Mouse (Mus musculus) kidney, postnatal 0 days (tissue): Measurements from ENCODE around the gene Arfgef2. TPM values are rescaled to one million over a fixed set of nuclear protein-coding genes. Genes with fewer than 3 reads are reported as not detected.

ENCODE experiments used
- ATAC-seq: fragments of 200-750 bp; cut with Nextera tagmentation; replicated peaks from 2 replicates; pipeline ENCODE4 v1.8.0; 2017; ENCODE audit warnings: low read depth, moderate number of reproducible peaks, moderate TSS enrichment, moderate library complexity; ENCODE audit not compliant: low FRiP score
- DNase-seq: peaks from one replicate; pipeline ENCODE4 v3.0.0-alpha.2; 2016; ENCODE audit warnings: low spot score
- H3K27ac ChIP-seq: fragments of 300-500 bp; sonication (generic); 2 replicates; pipeline ENCODE4 v1.5.1; 2014; ENCODE audit warnings: mild to moderate bottlenecking
- H3K27me3 ChIP-seq: fragments of 300-500 bp; sonication (generic); 2 replicates; pipeline ENCODE4 v1.6.1; 2014; ENCODE audit warnings: low read length, mixed read lengths; ENCODE audit not compliant: insufficient read depth
- H3K36me3 ChIP-seq: fragments of 300-500 bp; sonication (generic); 2 replicates; pipeline ENCODE4 v1.6.1; 2014; ENCODE audit warnings: low read length, mixed read lengths; ENCODE audit not compliant: insufficient read depth
- H3K4me1 ChIP-seq: fragments of 300-500 bp; sonication (generic); replicated peaks from 2 replicates; pipeline ENCODE4 v1.6.1; 2014; ENCODE audit warnings: antibody characterized with exemption, low read length, mixed read lengths; ENCODE audit not compliant: insufficient read depth
- H3K4me2 ChIP-seq: fragments of 300-500 bp; sonication (generic); 2 replicates; pipeline ENCODE4 v1.6.1; 2014; ENCODE audit warnings: mild to moderate bottlenecking, low read length, moderate library complexity, mixed read lengths
- H3K4me3 ChIP-seq: fragments of 300-500 bp; sonication (generic); replicated peaks from 2 replicates; pipeline ENCODE4 v1.5.1; 2014; ENCODE audit warnings: low read depth, low read length
- H3K9ac ChIP-seq: fragments of 300-500 bp; sonication (generic); 2 replicates; pipeline ENCODE4 v1.6.1; 2014; ENCODE audit warnings: low read depth, low read length
- H3K9me3 ChIP-seq: fragments of 300-500 bp; sonication (generic); replicated peaks from 2 replicates; pipeline ENCODE4 v1.6.1; 2016; ENCODE audit warnings: low read length, inconsistent platforms, mixed read lengths
- CTCF ChIP-seq: IDR thresholded peaks from 2 replicates; pipeline ENCODE4 v1.5.1; 2016; ENCODE audit warnings: antibody characterized with exemption, low read depth, mild to moderate bottlenecking, moderate library complexity
- WGBS: fragments of 180-500 bp; shearing (Covaris S2); extraction: QIAGEN DNeasy Blood & Tissue Kit; methylation state at CpG from one replicate; pipeline ENCODE4 v1.1.7; 2014; 5-methylcytosine and 5-hydroxymethylcytosine counted together
- polyA plus RNA-seq: library from polyadenylated mRNA; unstranded; fragments of >200 nt; fragmentation: Nextera tagmentation; extraction: Ambion mirVana; gene quantifications from 2 replicates; pipeline ENCODE4 v1.2.1, GENCODE M21; 2015

Gene Arfgef2
- polyA plus RNA-seq, 1 experiment from 2014 or later = 4.3 TPM

GRCm38 (mm10) chr2:166910536-166910935, 105.1 kb downstream of the Arfgef2 start:
- no peak overlapping the region for H3K4me3 ChIP-seq
- no peak for TF ChIP-seq CTCF

GRCm38 (mm10) chr2:166923971-166924370, 118.6 kb downstream of the Arfgef2 start:
- H3K27me3 ChIP-seq = no peaks in the 10 kb centered on the region
- H3K9ac ChIP-seq = no peak overlapping the region
- H3K9me3 ChIP-seq = no peaks in the 10 kb centered on the region
- no peak overlapping the region for H3K4me2 ChIP-seq
- no peak for TF ChIP-seq CTCF
- no peak overlapping the region for H3K27ac ChIP-seq
- DNase-seq (no peak), ATAC-seq (no peak)
- no peak overlapping the region for H3K4me3 ChIP-seq
- no peaks in the 10 kb centered on the region for H3K4me1 ChIP-seq
- 93% methylated on average over 2 of the region's 2 CpGs for WGBS
- H3K36me3 ChIP-seq = peaks cover 57% of the 10 kb centered on the region

More at GRCm38 (mm10) chr2:166910536-166910935, 105.1 kb downstream of the Arfgef2 start:
- Histone ChIP-seq H3K27me3 (no peaks in the 10 kb centered on the region), H3K9ac (no peak overlapping the region), H3K4me1 (peaks cover 10% of the 10 kb centered on the region; the same call in 1 of the 2 replicates), H3K36me3 (0 out of 2 replicates have a peak, but pooled peaks cover 4% of the 10 kb centered on the region), H3K4me2 (no peak overlapping the region), H3K27ac (no peak overlapping the region), H3K9me3 (no peaks in the 10 kb centered on the region)
- DNase-seq (no peak), ATAC-seq (no peak)
- 76% methylated on average over 8 of the region's 8 CpGs for WGBS

- no peak for TF ChIP-seq CTCF
- Histone ChIP-seq H3K36me3 (peaks cover 67% of the 10 kb centered on the region), H3K4me2 (no peak overlapping the region), H3K9me3 (no peaks in the 10 kb centered on the region), H3K27ac (no peak overlapping the region), H3K27me3 (no peaks in the 10 kb centered on the region), H3K4me3 (no peak overlapping the region), H3K9ac (no peak overlapping the region), H3K4me1 (no peaks in the 10 kb centered on the region)
- DNase-seq (no peak), ATAC-seq (no peak)
- WGBS = 93% methylated on average over 6 of the region's 6 CpGs
Observed at GRCm38 (mm10) chr2:166933943-166934342, 128.6 kb downstream of the Arfgef2 start.

GRCm38 (mm10) chr2:166934416-166934815, 129.0 kb downstream of the Arfgef2 start:
- TF ChIP-seq CTCF = no peak
- H3K4me3 ChIP-seq = no peak overlapping the region
- ATAC-seq (no peak), DNase-seq (no peak)
- H3K27ac ChIP-seq = no peak overlapping the region
- peaks cover 63% of the 10 kb centered on the region for H3K36me3 ChIP-seq
- no peak overlapping the region for H3K9ac ChIP-seq
- H3K4me1 ChIP-seq = no peaks in the 10 kb centered on the region
- WGBS = 89% methylated on average over 5 of the region's 5 CpGs
- H3K9me3 ChIP-seq = no peaks in the 10 kb centered on the region
- H3K4me2 ChIP-seq = no peak overlapping the region
- H3K27me3 ChIP-seq = no peaks in the 10 kb centered on the region

GRCm38 (mm10) chr2:166935582-166935981, 130.2 kb downstream of the Arfgef2 start:
- no peak overlapping the region for H3K4me3 ChIP-seq
- DNase-seq (no peak), ATAC-seq (no peak)
- H3K27ac ChIP-seq = no peak overlapping the region
- H3K27me3 ChIP-seq = no peaks in the 10 kb centered on the region
- WGBS = 91% methylated on average over 7 of the region's 7 CpGs
- H3K4me2 ChIP-seq = no peak overlapping the region
- no peaks in the 10 kb centered on the region for H3K4me1 ChIP-seq
- H3K36me3 ChIP-seq = peaks cover 57% of the 10 kb centered on the region
- no peak for TF ChIP-seq CTCF
- H3K9me3 ChIP-seq = no peaks in the 10 kb centered on the region
- no peak overlapping the region for H3K9ac ChIP-seq

GRCm38 (mm10) chr2:166936166-166936565, 130.8 kb downstream of the Arfgef2 start:
- H3K4me3 ChIP-seq = no peak overlapping the region
- no peak overlapping the region for H3K9ac ChIP-seq
- 84% methylated on average over 2 of the region's 2 CpGs for WGBS
- no peak for TF ChIP-seq CTCF
- H3K27ac ChIP-seq = no peak overlapping the region
- no peak for DNase-seq
- H3K9me3 ChIP-seq = no peaks in the 10 kb centered on the region
- no peaks in the 10 kb centered on the region for H3K27me3 ChIP-seq
- no peaks in the 10 kb centered on the region for H3K4me1 ChIP-seq
- no peak overlapping the region for H3K4me2 ChIP-seq
- peaks cover 59% of the 10 kb centered on the region for H3K36me3 ChIP-seq
- no peak for ATAC-seq

- H3K27ac ChIP-seq = no peak overlapping the region
- no peak overlapping the region for H3K9ac ChIP-seq
- no peak overlapping the region for H3K4me2 ChIP-seq
- no peak for DNase-seq
- 78% methylated on average over 2 of the region's 2 CpGs for WGBS
- no peak overlapping the region for H3K4me3 ChIP-seq
- ATAC-seq = no peak
- peaks cover 63% of the 10 kb centered on the region for H3K36me3 ChIP-seq
- no peaks in the 10 kb centered on the region for H3K4me1 ChIP-seq
- H3K27me3 ChIP-seq = no peaks in the 10 kb centered on the region
- TF ChIP-seq CTCF = no peak
- H3K9me3 ChIP-seq = no peaks in the 10 kb centered on the region
Observed at GRCm38 (mm10) chr2:166943146-166943545, 137.8 kb downstream of the Arfgef2 start.
